Mouse (Mus musculus) 3134 (cell line): ENCODE data around the gene Nol11.
"Not testable (repeated sequence)": the region's sequence is repeated elsewhere in the genome, so short reads cannot be mapped to it uniquely, and the experiment has no call there.

Experiments
- DNase-seq: peaks from one replicate; pipeline ENCODE4 v3.0.0-alpha.2; 2011; ENCODE audit warnings: low spot score; ENCODE audit not compliant: insufficient read length; ENCODE audit errors: extremely low read depth

Nol11 gene

DNA sequence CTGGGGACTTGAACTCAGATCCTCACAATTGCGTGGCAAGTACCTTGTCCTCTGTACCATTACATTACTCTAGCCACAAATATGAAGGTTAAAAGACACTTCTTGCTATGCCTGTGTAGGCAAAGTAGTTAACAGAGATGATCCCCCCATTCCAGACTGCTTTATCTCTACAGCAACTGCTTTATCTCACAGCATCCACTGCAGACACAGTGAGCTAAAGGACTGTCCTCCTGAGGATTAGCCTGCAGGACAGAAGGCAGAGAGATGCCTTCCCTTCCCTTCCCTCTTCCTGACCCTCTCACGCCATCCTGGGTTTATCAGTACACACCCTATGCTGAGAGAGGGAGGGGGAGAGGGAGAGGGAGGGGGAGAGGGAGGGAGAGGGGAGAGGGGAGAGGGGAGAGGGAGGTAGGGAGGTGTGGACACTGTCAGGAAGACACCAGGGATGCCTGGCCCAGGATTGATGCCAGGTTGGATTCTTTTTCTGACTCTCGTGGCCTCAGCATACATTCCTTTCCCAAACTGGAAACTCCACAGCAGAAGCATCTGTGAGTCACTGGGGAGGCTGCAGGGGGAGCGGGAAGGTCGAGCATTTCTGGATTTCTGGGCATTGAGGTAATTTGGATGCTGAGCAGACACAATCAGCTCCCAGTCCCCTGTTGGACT is 32.1 kb downstream of the Nol11 start:
- peak; percentile 74 for DNase-seq

DNA sequence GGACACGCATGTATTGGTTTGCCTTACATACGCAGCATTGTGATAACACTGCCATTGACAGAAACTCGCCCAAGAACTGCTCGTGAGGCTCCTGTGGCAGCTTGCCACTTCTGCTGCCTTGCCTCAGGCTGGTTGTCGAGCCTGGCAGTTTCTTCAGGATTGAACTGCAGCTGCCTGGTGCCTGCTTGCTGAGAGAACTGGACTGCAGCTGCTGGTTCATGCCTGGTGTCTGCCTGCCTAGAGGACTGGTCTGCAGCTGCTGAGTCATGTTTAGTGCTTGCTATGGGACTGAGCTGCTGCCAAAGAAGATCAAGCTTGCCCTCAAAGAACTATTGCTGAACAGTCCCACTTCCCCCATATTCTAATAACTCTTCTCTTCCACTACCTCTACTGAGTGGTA is 33.9 kb downstream of the Nol11 start:
- DNase-seq: peak; percentile 55

DNA sequence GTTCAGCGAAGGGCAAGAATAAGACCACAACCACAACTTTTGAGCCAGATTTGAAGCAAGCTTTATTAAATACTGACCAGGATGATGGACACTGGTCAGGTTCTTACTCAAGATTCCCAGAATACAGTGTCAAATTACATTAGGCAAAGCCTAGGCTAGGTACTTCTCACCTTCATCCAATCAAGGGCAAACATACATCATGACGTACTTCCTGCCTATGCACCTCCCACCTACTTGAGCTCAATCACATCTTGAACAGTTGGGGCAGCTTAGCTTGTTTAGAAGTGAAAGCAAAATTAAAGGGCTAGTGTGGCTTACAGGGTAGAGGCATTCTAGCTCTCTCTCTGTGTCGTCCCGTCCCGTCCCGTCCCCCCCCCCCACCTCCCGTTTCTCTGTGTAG is 34.8 kb downstream of the Nol11 start:
- DNase-seq: no peak

GRCm38 (mm10) chr11:107153645-107154044 is 35.5 kb downstream of the Nol11 start:
- no peak for DNase-seq

GRCm38 (mm10) chr11:107151809-107152208 is 37.4 kb downstream of the Nol11 start:
- DNase-seq: no peak

DNA sequence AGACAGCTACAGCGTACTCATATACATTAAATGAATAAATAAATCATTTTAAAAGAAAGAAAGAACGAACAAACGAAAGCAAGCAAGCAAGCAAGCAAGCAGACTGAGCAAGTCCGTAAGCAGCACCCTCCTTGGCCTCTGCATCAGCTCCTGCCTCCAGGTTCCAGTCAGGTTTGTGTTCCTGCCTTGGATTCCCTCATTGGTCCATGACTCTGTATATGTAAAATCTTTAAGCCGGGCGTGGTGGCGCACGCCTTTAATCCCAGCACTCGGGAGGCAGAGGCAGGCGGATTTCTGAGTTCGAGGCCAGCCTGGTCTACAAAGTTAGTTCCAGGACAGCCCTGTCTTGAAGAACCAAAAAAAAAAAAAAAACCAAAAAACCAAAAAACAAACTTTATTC is 45.2 kb downstream of the Nol11 start:
- not testable (repeated sequence) for DNase-seq

GRCm38 (mm10) chr11:107142382-107142781 is 46.8 kb downstream of the Nol11 start:
- no peak for DNase-seq

GRCm38 (mm10) chr11:107140756-107141155 is 48.4 kb downstream of the Nol11 start:
- no peak for DNase-seq

DNA sequence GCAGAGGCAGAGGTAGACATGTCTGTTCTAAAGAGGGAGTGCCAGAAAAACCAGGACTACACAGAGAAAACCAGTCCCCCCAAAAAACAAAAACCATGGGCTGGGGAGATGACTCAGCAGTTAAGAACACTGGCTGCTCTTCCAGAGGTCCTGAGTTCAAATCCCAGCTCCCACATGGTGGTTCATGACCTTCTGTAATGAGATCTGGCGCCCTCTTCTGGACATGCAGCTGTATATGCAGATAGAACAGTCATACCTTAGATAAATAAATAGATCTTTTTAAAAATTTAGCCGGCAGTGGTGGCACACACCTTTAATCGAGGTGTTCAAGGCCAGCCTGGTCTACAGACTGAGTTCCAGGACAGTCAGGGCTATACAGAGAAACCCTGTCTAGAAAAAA is 50.5 kb downstream of the Nol11 start:
- no peak for DNase-seq

- DNase-seq: no peak
Measured at GRCm38 (mm10) chr11:107137593-107137992, 51.6 kb downstream of the Nol11 start.

- not testable (repeated sequence) for DNase-seq
Measured at GRCm38 (mm10) chr11:107136458-107136857, 52.7 kb downstream of the Nol11 start.

- no peak for DNase-seq
Measured at GRCm38 (mm10) chr11:107135741-107136140, 53.4 kb downstream of the Nol11 start.

DNA sequence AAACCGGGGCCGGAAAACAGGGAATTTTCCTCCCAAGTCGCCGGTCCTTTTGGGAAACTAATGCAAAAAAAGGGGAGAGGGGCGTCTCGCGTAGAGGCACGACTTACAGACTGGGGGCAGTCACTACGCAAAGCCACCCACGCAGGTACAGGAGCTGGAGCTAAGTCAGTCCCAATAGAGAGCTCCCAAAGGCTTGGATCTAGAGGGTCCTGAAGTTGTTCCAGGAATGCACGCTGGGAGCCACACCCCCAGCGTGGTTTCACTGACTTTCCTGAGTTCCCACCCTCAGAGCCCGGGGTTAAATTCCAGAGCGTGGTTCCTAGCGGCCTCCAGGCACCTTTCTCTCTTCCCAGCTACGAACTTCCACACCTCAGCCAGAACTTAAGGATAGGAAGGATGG is 56.8 kb downstream of the Nol11 start:
- DNase-seq: no peak

DNA sequence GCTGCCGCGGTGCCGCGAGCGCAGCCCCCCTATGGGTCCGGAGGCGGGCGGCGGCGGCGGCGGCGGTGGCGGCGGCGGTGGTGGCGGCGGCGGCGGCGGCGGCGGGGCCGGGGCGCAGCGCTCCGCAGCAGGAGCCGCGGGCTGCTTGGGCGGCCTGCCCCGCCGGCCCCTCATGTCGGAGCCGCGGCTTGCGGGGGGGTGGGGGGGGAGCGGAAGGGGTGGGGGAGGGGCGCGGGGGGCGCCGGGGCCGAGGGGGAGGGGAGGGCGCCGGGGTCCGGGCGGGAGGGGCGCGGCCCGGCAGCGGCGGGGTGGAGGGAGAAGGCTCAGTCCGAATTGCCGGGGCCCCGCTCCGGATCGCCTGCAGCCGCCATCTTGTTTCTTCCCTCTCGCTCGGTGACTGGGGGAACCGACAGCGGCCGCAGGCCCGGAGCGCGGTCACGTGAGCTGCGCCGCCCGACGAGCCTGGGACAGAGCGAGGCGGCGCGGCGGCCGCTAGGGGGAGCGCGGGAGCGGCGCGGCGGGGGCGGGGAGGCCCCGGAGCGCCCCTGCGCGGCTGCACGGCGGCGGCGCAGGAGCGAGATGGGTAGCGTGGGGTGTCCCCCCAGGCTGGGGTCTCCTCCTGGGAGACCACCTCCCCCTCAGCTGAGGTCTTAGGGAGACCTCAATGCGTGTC is 57.3 kb downstream of the Nol11 start, which contains the start of gene Bptf:
Gene Bptf, minus strand, starts transcription at position 379 of the 673 bp plus-strand sequence.
- DNase-seq: peak; percentile 85

DNA sequence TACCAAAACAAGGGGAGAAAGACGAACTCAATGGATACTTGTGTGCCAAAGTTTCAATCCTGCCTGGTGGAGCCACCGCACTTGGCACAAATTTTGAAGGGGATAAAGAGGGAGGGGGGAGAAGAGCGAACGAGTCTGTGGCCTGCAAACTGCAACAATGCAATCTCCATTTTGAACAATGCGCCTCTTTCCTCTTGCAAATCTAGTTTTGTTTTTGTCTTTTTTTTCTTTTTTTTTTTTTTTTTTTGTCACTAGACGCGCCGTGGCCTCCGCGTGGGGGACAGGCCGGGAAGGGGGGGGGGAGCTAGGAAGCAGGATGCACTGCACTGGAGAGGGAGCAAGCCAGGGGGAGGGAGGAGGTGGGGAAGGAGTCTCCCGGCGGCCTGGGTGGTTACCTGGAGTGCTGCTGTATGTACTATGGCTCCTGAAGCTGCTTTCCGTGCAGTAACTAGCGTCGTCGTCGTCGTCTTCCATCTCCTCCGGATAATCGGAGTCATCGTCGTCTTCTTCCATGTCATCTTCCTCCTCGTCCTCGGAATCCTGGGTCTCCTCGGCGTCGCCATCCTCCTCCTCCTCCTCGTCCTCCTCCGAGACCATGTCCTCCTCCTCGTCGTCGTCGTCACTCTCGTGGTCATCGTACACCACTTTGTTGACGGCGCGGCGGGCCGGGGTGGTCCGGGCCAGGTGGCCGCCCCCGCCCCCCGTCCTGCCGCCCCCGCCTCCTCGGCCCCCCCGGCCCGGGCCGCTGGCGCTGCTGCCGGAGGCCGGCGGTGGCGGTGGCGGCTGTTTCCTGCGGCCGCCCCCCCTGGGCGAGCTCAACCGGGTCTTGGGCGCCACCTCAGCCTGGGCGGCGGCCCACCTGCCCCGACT is 58.1 kb downstream of the Nol11 start:
- peak; percentile 80 for DNase-seq

DNA sequence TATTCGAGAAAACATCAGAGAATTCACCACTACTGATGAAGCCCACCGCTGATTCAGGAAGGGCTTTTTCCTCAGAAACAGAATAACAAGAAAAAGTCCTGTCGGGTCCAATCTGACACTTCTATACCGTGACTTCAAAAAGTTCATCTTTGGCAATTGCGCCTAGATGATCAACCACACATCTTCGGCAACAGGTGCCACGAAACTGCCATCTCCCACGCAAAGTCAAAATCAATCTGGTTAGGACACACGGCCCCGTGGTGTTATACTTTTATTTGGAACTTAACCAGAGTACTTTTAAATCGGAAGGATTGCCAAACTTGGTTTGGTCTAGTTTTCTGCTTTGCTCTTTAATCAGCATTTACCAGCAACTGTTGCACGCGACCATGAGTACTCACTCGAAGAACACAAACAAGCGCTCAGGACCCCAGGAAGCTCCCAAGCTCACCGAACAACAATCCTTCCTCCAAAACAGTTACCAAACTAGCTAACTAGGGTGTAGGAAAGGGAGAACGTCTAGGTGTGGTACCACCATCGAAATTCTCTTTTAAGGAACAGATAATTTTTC is 58.9 kb downstream of the Nol11 start:
- no peak for DNase-seq

DNA sequence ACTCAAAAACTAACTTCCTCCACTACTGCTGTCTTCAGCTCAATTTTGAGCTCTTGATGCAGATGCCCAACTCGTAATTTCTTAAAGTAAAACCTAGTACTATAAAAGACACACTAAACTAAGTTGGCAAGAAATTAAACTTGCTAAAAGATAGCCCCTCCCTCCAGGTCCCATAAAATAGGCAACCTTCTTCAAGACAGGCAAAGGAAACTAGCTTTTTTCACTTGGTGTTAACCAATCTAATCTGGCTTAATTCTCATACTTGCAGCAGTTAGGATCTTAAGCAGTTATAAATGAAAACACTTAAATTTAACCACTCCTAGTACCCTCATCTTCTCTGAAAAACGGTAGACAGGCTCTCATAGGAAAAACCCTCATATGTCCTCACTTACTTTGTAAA is 59.5 kb downstream of the Nol11 start:
- no peak for DNase-seq

GRCm38 (mm10) chr11:107126716-107127115 is 62.5 kb downstream of the Nol11 start:
- DNase-seq: not testable (repeated sequence)

DNA sequence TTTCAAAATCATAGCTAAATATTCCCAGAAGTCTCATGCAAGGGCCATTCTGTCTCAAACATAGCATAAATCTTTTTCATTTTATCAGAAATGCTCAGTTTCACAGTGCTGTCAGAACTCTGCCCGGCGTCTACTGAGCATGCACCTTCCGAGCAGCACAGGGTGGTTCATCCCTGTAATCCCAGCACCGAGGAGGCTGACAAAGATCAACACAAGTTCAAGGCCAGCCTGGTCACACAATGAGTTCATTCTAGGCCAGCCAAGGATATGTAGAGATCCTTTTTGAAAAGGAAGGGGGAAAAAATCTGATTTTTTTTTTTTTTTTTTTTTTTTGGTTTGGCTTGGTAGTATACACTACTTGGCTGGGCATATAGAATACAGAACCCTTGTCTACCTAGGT is 64.2 kb downstream of the Nol11 start:
- no peak for DNase-seq

GRCm38 (mm10) chr11:107124327-107124731 is 64.9 kb downstream of the Nol11 start:
- DNase-seq: peak; percentile 77

DNA sequence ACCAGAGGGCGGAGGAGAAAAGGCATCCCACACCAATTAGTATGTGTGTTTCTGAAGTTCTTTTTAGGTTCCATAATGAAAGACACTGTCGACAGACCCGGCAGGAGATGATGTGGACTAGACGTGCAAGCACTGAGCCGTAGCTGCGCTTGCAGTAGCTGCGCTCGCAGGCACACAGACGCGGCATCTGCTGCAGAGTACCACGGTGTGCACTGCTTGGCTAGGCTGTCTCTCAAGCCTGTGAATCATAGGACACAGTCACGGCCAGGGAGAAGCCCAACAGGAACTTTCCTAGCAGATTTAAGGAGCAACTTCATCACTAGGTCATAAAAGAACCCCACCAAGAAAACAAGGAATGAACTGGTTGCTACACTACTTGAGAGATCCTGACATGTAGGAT is 71.4 kb downstream of the Nol11 start:
- DNase-seq: no peak
